Mouse (Mus musculus): Measurements from ENCODE around the gene Abl2. TPM values are rescaled to one million over a fixed set of nuclear protein-coding genes. Genes with fewer than 3 reads are reported as not detected.

Gene Abl2
- polyA plus RNA-seq, 3 experiments from 2014 or later: 2.8 to 6.1 (median 4.6) TPM

DNA sequence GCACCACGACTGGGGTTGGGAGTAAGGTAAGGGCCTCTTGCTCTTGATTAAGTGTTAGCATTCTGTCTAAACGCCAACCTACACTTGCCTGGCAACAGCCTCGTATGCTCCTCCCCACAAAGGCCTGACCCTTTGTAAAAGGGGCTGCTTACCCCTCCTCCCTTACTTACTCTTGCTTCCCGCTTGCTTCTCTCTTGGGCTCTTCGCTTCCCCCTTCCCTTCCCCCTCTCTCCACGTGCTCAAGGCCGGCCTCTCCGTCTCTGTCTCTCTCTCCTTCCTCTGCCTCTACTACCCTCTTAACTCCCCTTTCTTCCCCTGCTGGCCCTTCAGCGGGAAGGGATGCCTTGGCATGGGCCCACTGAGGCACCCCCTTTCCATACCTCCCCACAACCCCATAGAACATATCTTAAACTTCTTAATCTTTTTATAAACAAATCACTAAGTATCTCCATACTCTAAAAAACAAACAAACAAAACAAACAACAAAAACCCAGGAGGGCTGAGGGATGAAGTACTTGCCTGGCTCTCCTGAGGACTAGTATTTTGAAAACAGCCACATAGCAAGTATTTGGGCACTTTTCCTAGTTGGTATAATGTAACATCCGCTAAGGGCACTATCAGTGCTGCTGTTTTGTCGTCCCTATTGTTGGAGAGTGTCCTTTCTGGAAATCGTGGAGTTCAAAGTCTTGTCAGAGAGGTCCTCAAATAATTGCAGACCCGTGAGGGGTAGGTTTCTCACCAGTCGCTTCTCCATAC lies 114.3 kb downstream of the Abl2 start:
- no peak for ATAC-seq

DNA sequence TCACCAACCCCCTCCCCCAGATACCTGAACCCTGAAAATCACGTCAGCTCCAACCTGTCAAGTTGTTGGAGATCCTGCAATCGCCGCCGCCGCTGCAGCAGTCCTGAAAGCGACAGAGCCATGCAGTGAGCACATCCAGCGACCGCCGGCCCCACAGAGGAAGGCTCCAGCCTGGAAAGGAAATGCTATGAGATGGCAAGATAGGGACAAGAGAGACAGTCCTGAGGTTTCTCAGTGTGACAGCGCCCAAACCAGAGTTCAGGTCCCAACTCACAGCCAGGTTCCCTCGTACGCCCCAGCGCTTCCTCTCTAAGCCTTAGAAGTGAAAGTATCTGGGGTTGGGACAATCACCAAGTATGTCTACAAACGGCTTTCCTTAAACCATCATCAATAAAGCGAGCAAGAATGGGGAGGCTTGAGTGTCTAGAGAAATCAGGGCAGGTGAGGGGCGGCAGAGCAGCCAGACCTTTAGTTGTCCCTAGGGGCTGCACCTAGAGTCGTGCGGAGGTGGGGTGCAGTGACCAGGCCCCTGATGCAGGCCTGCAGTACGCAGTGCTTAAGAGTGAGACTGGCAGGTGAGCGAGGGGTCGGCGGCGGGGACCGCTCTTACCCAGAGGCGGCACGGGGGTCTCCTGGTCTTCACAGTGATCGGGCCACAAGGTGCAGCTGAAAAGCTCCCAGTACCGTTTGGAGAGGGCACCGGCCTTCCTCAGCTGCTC lies 115.0 kb downstream of the Abl2 start:
- ATAC-seq: peak; percentile 51

DNA sequence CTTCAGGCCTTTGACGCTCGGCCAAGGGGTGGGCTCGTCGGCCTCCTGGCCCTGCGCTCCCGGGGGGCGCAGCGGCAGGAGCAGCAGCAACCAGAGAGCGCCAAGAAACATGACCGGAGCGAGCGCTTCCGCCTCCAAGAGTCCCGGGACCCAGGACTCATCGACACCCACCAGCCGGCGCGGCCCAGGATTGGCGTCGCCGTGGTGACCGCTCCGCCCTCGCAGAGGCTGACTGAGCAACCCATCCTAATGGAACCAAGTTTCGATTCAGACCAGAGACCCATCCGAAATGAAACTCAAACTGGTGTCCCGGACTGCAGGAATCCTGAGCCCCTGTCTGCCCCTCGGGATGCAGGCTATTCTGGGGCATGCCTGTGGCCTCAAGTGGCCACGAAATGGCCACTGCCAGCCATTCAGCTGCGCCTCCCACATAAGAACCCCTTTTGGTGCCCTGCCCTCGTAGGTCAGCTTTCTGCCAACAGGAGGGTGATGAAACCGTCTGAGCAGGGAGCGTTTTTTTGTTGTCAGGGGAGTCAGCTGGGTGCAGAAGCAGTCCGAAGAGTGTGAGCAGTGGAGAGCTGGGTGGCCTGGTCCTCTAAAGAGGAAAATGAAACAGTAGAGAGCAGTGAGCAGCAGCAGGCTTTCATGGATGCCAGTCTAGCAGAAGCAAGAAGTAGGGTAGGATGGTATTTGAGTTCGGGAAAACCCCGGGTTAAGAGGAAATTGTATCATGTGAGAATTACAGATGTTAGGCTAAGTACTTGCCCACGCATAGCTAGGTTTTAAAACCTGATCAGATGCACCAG lies 115.8 kb downstream of the Abl2 start, which contains the start of gene Tor3a:
Gene Tor3a (minus strand): TSS at position 162 of the 806 bp plus-strand sequence.
- peak; percentile 72 for ATAC-seq

DNA sequence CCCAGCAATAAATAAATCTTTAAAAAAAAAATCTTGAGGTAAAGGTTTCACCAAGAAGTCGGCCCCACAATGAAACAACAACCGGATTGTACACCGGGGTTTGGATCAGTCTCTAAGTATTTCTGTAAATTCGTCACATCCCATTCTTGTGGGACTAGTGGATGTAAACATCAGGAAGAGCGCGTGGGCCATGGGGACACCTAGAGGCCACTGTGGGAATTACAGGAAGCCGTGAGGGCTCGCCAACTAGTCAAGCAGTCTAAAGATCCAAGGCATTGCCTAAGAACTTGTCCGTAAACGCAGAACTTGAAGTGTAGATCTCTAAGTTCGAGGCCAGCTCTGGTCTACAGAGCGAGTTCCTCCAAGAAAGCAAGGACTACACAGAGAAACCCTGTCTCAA lies 117.6 kb downstream of the Abl2 start:
- ATAC-seq: no peak

DNA sequence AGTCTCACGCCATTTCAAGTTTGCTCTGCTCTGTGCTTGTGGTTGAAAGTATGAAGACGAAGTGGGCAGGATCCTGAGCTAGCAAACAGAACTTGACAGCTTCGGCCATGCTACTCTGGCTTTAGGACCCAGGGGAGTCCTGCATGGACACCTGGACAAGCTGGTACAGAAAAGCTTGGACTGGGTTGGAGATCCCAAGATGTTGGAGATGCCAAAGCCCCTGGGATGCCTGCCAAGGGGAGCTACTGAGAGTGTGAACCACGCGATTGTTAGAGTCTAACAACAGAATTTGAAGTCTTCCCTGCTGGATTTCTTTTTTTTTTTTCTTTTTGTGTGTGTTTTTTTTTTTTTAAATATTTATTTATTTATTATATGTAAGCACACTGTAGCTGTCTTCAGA lies 118.0 kb downstream of the Abl2 start:
- ATAC-seq: no peak

DNA sequence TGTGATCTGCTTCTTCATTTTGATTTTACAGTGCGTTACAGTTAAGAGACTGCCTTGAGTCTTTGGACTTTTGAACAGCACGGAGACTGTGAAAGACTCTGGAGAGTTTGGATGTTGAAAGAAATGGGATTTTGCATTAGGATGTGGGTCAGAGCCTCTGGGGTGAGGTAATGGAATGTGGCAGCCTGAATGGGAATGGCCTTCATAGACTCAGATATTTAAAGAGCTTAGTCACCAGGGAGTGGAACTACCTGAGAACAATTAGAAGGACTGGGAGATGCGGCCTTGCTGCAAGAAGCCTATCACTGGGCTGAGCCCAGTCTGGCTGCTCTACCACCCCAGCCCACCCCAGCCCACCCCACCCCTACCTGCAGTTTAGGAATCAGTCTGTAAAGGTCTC lies 118.6 kb downstream of the Abl2 start:
- ATAC-seq: no peak

DNA sequence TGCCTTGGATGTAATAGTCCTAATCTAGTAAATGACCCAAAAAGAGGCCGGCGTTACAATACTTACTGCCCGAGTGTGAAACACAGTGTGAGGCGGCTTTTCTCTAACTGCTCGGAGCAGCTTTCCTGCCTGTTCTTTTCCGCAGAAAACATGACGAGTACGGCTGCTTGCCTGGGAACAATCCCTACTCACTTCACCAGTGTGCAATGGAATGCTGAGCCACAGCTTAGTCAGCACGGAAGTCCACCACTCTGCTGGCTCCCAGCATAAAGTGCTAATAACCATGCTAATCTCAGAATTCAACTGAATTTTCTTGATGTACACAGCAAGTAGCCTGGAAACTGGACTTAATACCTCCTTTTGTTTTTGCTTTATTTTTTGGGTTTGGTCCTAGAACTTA lies 121.0 kb downstream of the Abl2 start:
- ATAC-seq: no peak

DNA sequence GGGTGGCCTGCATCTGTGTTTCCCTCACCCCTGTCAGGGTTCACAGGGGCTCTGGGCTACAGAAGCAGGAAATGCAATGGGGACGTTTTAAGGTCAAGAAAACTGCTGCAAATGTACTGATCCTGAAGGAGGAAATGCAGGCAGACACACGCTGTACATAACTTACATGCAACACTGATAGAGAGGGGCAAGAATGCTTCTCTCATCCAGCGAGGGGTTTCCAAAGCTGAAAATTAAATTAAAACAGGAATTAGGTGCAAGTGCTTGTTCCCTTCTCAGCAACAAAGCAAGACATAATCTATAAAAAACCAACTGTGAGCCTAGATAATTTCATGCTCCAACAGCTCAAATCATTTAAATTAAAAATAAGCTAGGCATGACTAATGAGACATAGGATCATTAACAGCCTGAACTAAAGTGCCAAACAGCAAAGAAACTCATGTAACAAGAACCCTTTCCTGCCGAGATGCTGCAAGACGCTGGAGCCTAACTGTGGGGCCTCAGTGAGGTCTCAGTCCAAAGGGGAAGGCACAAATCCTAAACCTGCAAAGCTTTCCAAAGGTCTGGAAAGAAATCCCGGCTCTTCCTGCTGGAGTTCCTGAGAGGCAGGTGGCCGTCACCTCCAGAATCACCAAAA lies 127.6 kb downstream of the Abl2 start:
- no peak for ATAC-seq

Other genes with a start within 250 kb of the Abl2 start
- not detected for gene Nphs2, start 248.1 kb upstream of the Abl2 start, polyA plus RNA-seq (2017; shearing (Covaris generic))
- 1,000 to 10,000 TPM; 1,993 to 3,267 (median 2,370) TPM for gene Gm2000, start 192.7 kb upstream of the Abl2 start, polyA plus RNA-seq (2017; shearing (Covaris generic))
- 1 to 10 TPM in 1 of 3 experiments, under 1 TPM in 2; 0.34 to 1.0 (median 0.69) TPM for gene Axdnd1, start 137.6 kb upstream of the Abl2 start, polyA plus RNA-seq (2017; shearing (Covaris generic))
- 10 to 100 TPM; 48.8 to 63.8 (median 56.9) TPM for gene Soat1, start 84.5 kb upstream of the Abl2 start, polyA plus RNA-seq (2017; shearing (Covaris generic))
- 1 to 10 TPM in 2 of 3 experiments, under 1 TPM in 1; 0.90 to 8.2 (median 7.2) TPM for gene Gm10031, start 34.8 kb upstream of the Abl2 start, polyA plus RNA-seq (2017; shearing (Covaris generic))
- 10 to 100 TPM; 22.7 to 27.7 (median 24.2) TPM for gene Tor3a, start 115.6 kb downstream of the Abl2 start, polyA plus RNA-seq (2017; shearing (Covaris generic))
- gene Fam20b, start 160.3 kb downstream of the Abl2 start, polyA plus RNA-seq (2017; shearing (Covaris generic)): 10 to 100 TPM; 11.9 to 16.9 (median 12.2) TPM

All from inflammation-experienced regulatory T-cells, adult 6 months (primary cell).